Mouse (Mus musculus) kidney, postnatal 0 days (tissue): ENCODE measurements around the gene B4galnt1. TPM values are rescaled to one million over a fixed set of nuclear protein-coding genes. Genes with fewer than 3 reads are reported as not detected.

ENCODE experiments used
- ATAC-seq: fragments of 200-750 bp; cut with Nextera tagmentation; replicated peaks from 2 replicates; pipeline ENCODE4 v1.8.0; 2017; ENCODE audit warnings: low read depth, moderate number of reproducible peaks, moderate TSS enrichment, moderate library complexity; ENCODE audit not compliant: low FRiP score
- DNase-seq: peaks from one replicate; pipeline ENCODE4 v3.0.0-alpha.2; 2016; ENCODE audit warnings: low spot score
- H3K27ac ChIP-seq: fragments of 300-500 bp; sonication (generic); 2 replicates; pipeline ENCODE4 v1.5.1; 2014; ENCODE audit warnings: mild to moderate bottlenecking
- H3K27me3 ChIP-seq: fragments of 300-500 bp; sonication (generic); 2 replicates; pipeline ENCODE4 v1.6.1; 2014; ENCODE audit warnings: low read length, mixed read lengths; ENCODE audit not compliant: insufficient read depth
- H3K36me3 ChIP-seq: fragments of 300-500 bp; sonication (generic); 2 replicates; pipeline ENCODE4 v1.6.1; 2014; ENCODE audit warnings: low read length, mixed read lengths; ENCODE audit not compliant: insufficient read depth
- H3K4me1 ChIP-seq: fragments of 300-500 bp; sonication (generic); replicated peaks from 2 replicates; pipeline ENCODE4 v1.6.1; 2014; ENCODE audit warnings: antibody characterized with exemption, low read length, mixed read lengths; ENCODE audit not compliant: insufficient read depth
- H3K4me2 ChIP-seq: fragments of 300-500 bp; sonication (generic); 2 replicates; pipeline ENCODE4 v1.6.1; 2014; ENCODE audit warnings: mild to moderate bottlenecking, low read length, moderate library complexity, mixed read lengths
- H3K4me3 ChIP-seq: fragments of 300-500 bp; sonication (generic); replicated peaks from 2 replicates; pipeline ENCODE4 v1.5.1; 2014; ENCODE audit warnings: low read depth, low read length
- H3K9ac ChIP-seq: fragments of 300-500 bp; sonication (generic); 2 replicates; pipeline ENCODE4 v1.6.1; 2014; ENCODE audit warnings: low read depth, low read length
- H3K9me3 ChIP-seq: fragments of 300-500 bp; sonication (generic); replicated peaks from 2 replicates; pipeline ENCODE4 v1.6.1; 2016; ENCODE audit warnings: low read length, inconsistent platforms, mixed read lengths
- CTCF ChIP-seq: IDR thresholded peaks from 2 replicates; pipeline ENCODE4 v1.5.1; 2016; ENCODE audit warnings: antibody characterized with exemption, low read depth, mild to moderate bottlenecking, moderate library complexity
- WGBS: fragments of 180-500 bp; shearing (Covaris S2); extraction: QIAGEN DNeasy Blood & Tissue Kit; methylation state at CpG from one replicate; pipeline ENCODE4 v1.1.7; 2014; 5-methylcytosine and 5-hydroxymethylcytosine counted together
- polyA plus RNA-seq: library from polyadenylated mRNA; unstranded; fragments of >200 nt; fragmentation: Nextera tagmentation; extraction: Ambion mirVana; gene quantifications from 2 replicates; pipeline ENCODE4 v1.2.1, GENCODE M21; 2015

The B4galnt1 gene
- polyA plus RNA-seq, 1 experiment from 2014 or later: 16.4 TPM

- Histone ChIP-seq H3K4me3 (no peak overlapping the region), H3K36me3 (peaks cover 36% of the 10 kb centered on the region), H3K9ac (no peak overlapping the region), H3K4me1 (peaks cover 10% of the 10 kb centered on the region; the same call in 1 of the 2 replicates), H3K27ac (peak overlapping the region; percentile 96; the same call in 1 of the 2 replicates), H3K4me2 (no peak overlapping the region), H3K27me3 (no peaks in the 10 kb centered on the region), H3K9me3 (no peaks in the 10 kb centered on the region)
- DNase-seq (no peak), ATAC-seq (no peak)
- TF ChIP-seq CTCF: no peak
- 76% methylated on average over 11 of the region's 11 CpGs for WGBS
Observed at GRCm38 (mm10) chr10:127197505-127198110, 32.6 kb downstream of the B4galnt1 start.

- peak overlapping the region; percentile 34; the same call in 1 of the 2 replicates for H3K27ac ChIP-seq
- no peaks in the 10 kb centered on the region for H3K9me3 ChIP-seq
- DNase-seq: no peak
- H3K4me3 ChIP-seq: no peak overlapping the region
- no peak overlapping the region for H3K9ac ChIP-seq
- 30% methylated on average over 2 of the region's 2 CpGs for WGBS
- no peak for ATAC-seq
- TF ChIP-seq CTCF: no peak
- peaks cover 30% of the 10 kb centered on the region for H3K36me3 ChIP-seq
- H3K4me2 ChIP-seq: no peak overlapping the region
- H3K4me1 ChIP-seq: peaks cover 10% of the 10 kb centered on the region; the same call in 1 of the 2 replicates
- H3K27me3 ChIP-seq: no peaks in the 10 kb centered on the region
Observed at GRCm38 (mm10) chr10:127198492-127198891, 33.5 kb downstream of the B4galnt1 start.

- Histone ChIP-seq H3K4me1 (peaks cover 10% of the 10 kb centered on the region; the same call in 1 of the 2 replicates), H3K9me3 (no peaks in the 10 kb centered on the region), H3K4me2 (no peak overlapping the region), H3K9ac (no peak overlapping the region), H3K27ac (peak overlapping the region; percentile 34; the same call in 1 of the 2 replicates), H3K27me3 (no peaks in the 10 kb centered on the region), H3K36me3 (peaks cover 35% of the 10 kb centered on the region), H3K4me3 (no peak overlapping the region)
- 39% methylated on average over 5 of the region's 5 CpGs for WGBS
- no peak for DNase-seq
- TF ChIP-seq CTCF: no peak
- no peak for ATAC-seq
Observed at GRCm38 (mm10) chr10:127199068-127199467, 34.0 kb downstream of the B4galnt1 start.

- ATAC-seq (no peak), DNase-seq (no peak)
- no peak for TF ChIP-seq CTCF
- Histone ChIP-seq H3K27ac (no peak overlapping the region), H3K36me3 (peaks cover 39% of the 10 kb centered on the region), H3K9me3 (no peaks in the 10 kb centered on the region), H3K27me3 (no peaks in the 10 kb centered on the region), H3K9ac (no peak overlapping the region), H3K4me2 (no peak overlapping the region), H3K4me1 (peaks cover 8% of the 10 kb centered on the region; the same call in 1 of the 2 replicates), H3K4me3 (no peak overlapping the region)
- WGBS: 77% methylated on average over 11 of the region's 11 CpGs
Observed at GRCm38 (mm10) chr10:127199474-127199873, 34.4 kb downstream of the B4galnt1 start.

GRCm38 (mm10) chr10:127200279-127200678, 35.3 kb downstream of the B4galnt1 start:
- TF ChIP-seq CTCF: peak; percentile 40; the same call in 1 of the 2 replicates
- no peak for ATAC-seq

GRCm38 (mm10) chr10:127203106-127203505, 38.1 kb downstream of the B4galnt1 start:
- DNase-seq (no peak), ATAC-seq (no peak)
- H3K27me3 ChIP-seq: no peaks in the 10 kb centered on the region
- no peak overlapping the region for H3K4me3 ChIP-seq
- WGBS: 89% methylated on average over 3 of the region's 3 CpGs
- H3K4me1 ChIP-seq: 0 out of 2 replicates have a peak, but pooled peaks cover 3% of the 10 kb centered on the region
- TF ChIP-seq CTCF: no peak
- H3K9me3 ChIP-seq: no peaks in the 10 kb centered on the region
- H3K27ac ChIP-seq: no peak overlapping the region
- H3K9ac ChIP-seq: no peak overlapping the region
- H3K36me3 ChIP-seq: peaks cover 58% of the 10 kb centered on the region
- no peak overlapping the region for H3K4me2 ChIP-seq

More at GRCm38 (mm10) chr10:127200279-127200678, 35.3 kb downstream of the B4galnt1 start:
- H3K36me3 ChIP-seq: peaks cover 45% of the 10 kb centered on the region
- H3K4me1 ChIP-seq: peaks cover 6% of the 10 kb centered on the region; the same call in 1 of the 2 replicates
- no peak overlapping the region for H3K4me3 ChIP-seq
- no peak overlapping the region for H3K27ac ChIP-seq
- no peak overlapping the region for H3K4me2 ChIP-seq
- no peaks in the 10 kb centered on the region for H3K27me3 ChIP-seq
- no peak overlapping the region for H3K9ac ChIP-seq
- no peak for DNase-seq
- WGBS: 83% methylated on average over 8 of the region's 8 CpGs
- H3K9me3 ChIP-seq: no peaks in the 10 kb centered on the region
